Mouse (Mus musculus) lung, embryonic 16.5 days (tissue): ENCODE data around the gene Nacc1. TPM values are rescaled to one million over a fixed set of nuclear protein-coding genes. Genes with fewer than 3 reads are reported as not detected.
A peak's percentile ranks its signal among the peaks of the same experiment; 100 is the strongest.
"Not testable (repeated sequence)": the region's sequence is repeated elsewhere in the genome, so short reads cannot be mapped to it uniquely, and the experiment has no call there.

Source experiments
- ATAC-seq: fragments of 200-750 bp; cut with Nextera tagmentation; 2 replicates; pipeline ENCODE4 v1.8.0; 2017; ENCODE audit warnings: low read depth, mild to moderate bottlenecking, moderate library complexity
- H3K27ac ChIP-seq: fragments of 300-500 bp; sonication (generic); 2 replicates; pipeline ENCODE4 v1.5.1; 2014; ENCODE audit warnings: mild to moderate bottlenecking, control low read depth, low read length
- H3K27me3 ChIP-seq: fragments of 300-500 bp; sonication (generic); 2 replicates; pipeline ENCODE4 v1.6.1; 2014; ENCODE audit warnings: low read depth, low read length, mixed read lengths; ENCODE audit not compliant: control insufficient read depth, insufficient read depth
- H3K36me3 ChIP-seq: fragments of 300-500 bp; sonication (generic); 2 replicates; pipeline ENCODE4 v1.6.1; 2014; ENCODE audit warnings: low read length; ENCODE audit not compliant: control insufficient read depth, insufficient read depth
- H3K4me1 ChIP-seq: fragments of 300-500 bp; sonication (generic); replicated peaks from 2 replicates; pipeline ENCODE4 v1.6.1; 2014; ENCODE audit warnings: low read length, mixed read lengths; ENCODE audit not compliant: control insufficient read depth, insufficient read depth
- H3K4me2 ChIP-seq: fragments of 300-500 bp; sonication (generic); 2 replicates; pipeline ENCODE4 v1.6.1; 2014; ENCODE audit warnings: low read depth, low read length, control low read depth
- H3K4me3 ChIP-seq: fragments of 300-500 bp; sonication (generic); 2 replicates; pipeline ENCODE4 v1.5.1; 2014; ENCODE audit warnings: mild to moderate bottlenecking, low read length, control low read depth
- H3K9ac ChIP-seq: fragments of 300-500 bp; sonication (generic); 2 replicates; pipeline ENCODE4 v1.6.1; 2014; ENCODE audit warnings: low read length, control low read depth
- H3K9me3 ChIP-seq: fragments of 300-500 bp; sonication (generic); 2 replicates; pipeline ENCODE4 v1.6.1; 2016; ENCODE audit warnings: low read length; ENCODE audit not compliant: control insufficient read depth
- WGBS: fragments of 180-500 bp; shearing (Covaris S2); extraction: QIAGEN DNeasy Blood & Tissue Kit; methylation state at CpG from one replicate; pipeline ENCODE4 v1.1.7; 2014; 5-methylcytosine and 5-hydroxymethylcytosine counted together
- polyA plus RNA-seq: library from polyadenylated mRNA; unstranded; fragments of >200 nt; fragmentation: Nextera tagmentation; extraction: Ambion mirVana; gene quantifications from 2 replicates; pipeline ENCODE4 v1.2.1, GENCODE M21; 2015

Nacc1 gene
- polyA plus RNA-seq, 1 experiment from 2014 or later, result 19.5 TPM

- WGBS, result 36% methylated on average over 10 of the region's 10 CpGs
- Histone ChIP-seq H3K36me3 (no peaks in the 10 kb centered on the region), H3K9ac (peak overlapping the region; percentile 23; the same call in 1 of the 2 replicates), H3K27ac (no peak overlapping the region), H3K4me3 (no peak overlapping the region), H3K4me2 (no peak overlapping the region), H3K9me3 (no peaks in the 10 kb centered on the region), H3K27me3 (no peaks in the 10 kb centered on the region), H3K4me1 (peaks cover 29% of the 10 kb centered on the region)
- ATAC-seq, result no peak
Measured at GRCm38 (mm10) chr8:84633841-84634584, 53.6 kb downstream of the Nacc1 start.

GRCm38 (mm10) chr8:84631813-84632212, 55.8 kb downstream of the Nacc1 start:
- Histone ChIP-seq H3K9me3 (no peaks in the 10 kb centered on the region), H3K4me3 (no peak overlapping the region), H3K9ac (no peak overlapping the region), H3K27me3 (no peaks in the 10 kb centered on the region), H3K27ac (no peak overlapping the region), H3K4me2 (no peak overlapping the region), H3K36me3 (no peaks in the 10 kb centered on the region), H3K4me1 (peaks cover 22% of the 10 kb centered on the region)
- no peak for ATAC-seq
- 83% methylated on average over 4 of the region's 4 CpGs for WGBS

- no peak overlapping the region for H3K4me3 ChIP-seq
- no peak overlapping the region for H3K27ac ChIP-seq
- H3K36me3 ChIP-seq, result no peaks in the 10 kb centered on the region
- H3K9me3 ChIP-seq, result no peaks in the 10 kb centered on the region
- no peak overlapping the region for H3K4me2 ChIP-seq
- no peak for ATAC-seq
- H3K4me1 ChIP-seq, result peaks cover 8% of the 10 kb centered on the region
- H3K9ac ChIP-seq, result no peak overlapping the region
- WGBS, result 69% methylated on average over 4 of the region's 4 CpGs
- no peaks in the 10 kb centered on the region for H3K27me3 ChIP-seq
Measured at GRCm38 (mm10) chr8:84630145-84630544, 57.5 kb downstream of the Nacc1 start.

GRCm38 (mm10) chr8:84629586-84629985, 58.1 kb downstream of the Nacc1 start:
- Histone ChIP-seq H3K4me2 (no peak overlapping the region), H3K9me3 (no peaks in the 10 kb centered on the region), H3K27me3 (no peaks in the 10 kb centered on the region), H3K27ac (no peak overlapping the region), H3K4me1 (peaks cover 3% of the 10 kb centered on the region; the same call in 1 of the 2 replicates), H3K36me3 (no peaks in the 10 kb centered on the region), H3K9ac (no peak overlapping the region), H3K4me3 (no peak overlapping the region)
- 64% methylated on average over 11 of the region's 11 CpGs for WGBS
- no peak for ATAC-seq

- not testable (repeated sequence) for H3K9me3 ChIP-seq, ATAC-seq, H3K4me2 ChIP-seq, H3K36me3 ChIP-seq, H3K4me3 ChIP-seq, H3K27me3 ChIP-seq, H3K27ac ChIP-seq, H3K9ac ChIP-seq, H3K4me1 ChIP-seq
- WGBS, result 81% methylated on average over 4 of the region's 4 CpGs
Measured at GRCm38 (mm10) chr8:84623425-84623824, 64.2 kb downstream of the Nacc1 start.

- Histone ChIP-seq H3K27me3 (peaks cover 3% of the 10 kb centered on the region), H3K9me3 (no peaks in the 10 kb centered on the region), H3K36me3 (no peaks in the 10 kb centered on the region), H3K4me1 (no peaks in the 10 kb centered on the region), H3K4me3 (no peak overlapping the region), H3K4me2 (no peak overlapping the region), H3K9ac (no peak overlapping the region), H3K27ac (no peak overlapping the region)
- ATAC-seq, result no peak
- WGBS, result 66% methylated on average over 8 of the region's 8 CpGs
Measured at GRCm38 (mm10) chr8:84621102-84621625, 66.5 kb downstream of the Nacc1 start.

Other genes starting within 250 kb of the Nacc1 start
- 83.2 and 87.4 TPM in 2 replicates for gene Ier2, start 25.0 kb downstream of the Nacc1 start, polyA plus RNA-seq
- 54.7 and 58.8 TPM in 2 replicates for gene Trmt1, start 1.6 kb downstream of the Nacc1 start, polyA plus RNA-seq
- 11.4 and 12.5 TPM in 2 replicates for gene Lyl1, start 13.6 kb upstream of the Nacc1 start, polyA plus RNA-seq
- gene G430095P16Rik, start 35.1 kb upstream of the Nacc1 start, polyA plus RNA-seq, result 3.1 and 3.7 TPM in 2 replicates
- gene Nfix, start 112.5 kb upstream of the Nacc1 start, polyA plus RNA-seq, result 43.9 and 44.6 TPM in 2 replicates
- gene Dand5, start 135.0 kb upstream of the Nacc1 start, polyA plus RNA-seq, result 6.3 and 6.5 TPM in 2 replicates
- 38.6 and 43.0 TPM in 2 replicates for gene Gadd45gip1, start 143.7 kb upstream of the Nacc1 start, polyA plus RNA-seq
- gene Rad23a, start 152.8 kb upstream of the Nacc1 start, polyA plus RNA-seq, result 110 and 120 TPM in 2 replicates
- 980 and 996 TPM in 2 replicates for gene Calr, start 159.1 kb upstream of the Nacc1 start, polyA plus RNA-seq
- 90.1 and 93.3 TPM in 2 replicates for gene Farsa, start 169.1 kb upstream of the Nacc1 start, polyA plus RNA-seq
- 58.7 and 59.6 TPM in 2 replicates for gene Syce2, start 184.2 kb upstream of the Nacc1 start, polyA plus RNA-seq
- 36.7 and 37.3 TPM in 2 replicates for gene Gcdh, start 206.1 kb upstream of the Nacc1 start, polyA plus RNA-seq
- gene Klf1, start 214.1 kb upstream of the Nacc1 start, polyA plus RNA-seq, result 1.5 and 4.9 TPM in 2 replicates
- 19.9 and 21.1 TPM in 2 replicates for gene Dnase2a, start 220.7 kb upstream of the Nacc1 start, polyA plus RNA-seq
- gene Mast1, start 249.5 kb upstream of the Nacc1 start, polyA plus RNA-seq, result 0.64 and 0.72 TPM in 2 replicates